Comparison of ENCODE assay signal across 17 mouse cellular contexts in genomic region chr3:132864329-132864919, GRCm38 (mm10).
A peak's percentile ranks its signal among the peaks of the same experiment; 100 is the strongest.
DNase-seq lines count a peak whose midpoint lies in the region; ATAC-seq and TF ChIP-seq lines count a peak whose summit lies in the region.
"Had no signal": no experiment of that assay in that cellular context is flagged by ENCODE, and none has a peak within 500 bp of the region (broad histone marks: within the 10 kb centered on the region; RNA-seq: fewer than 3 reads in every experiment).

No protein-coding gene starts in this region.

- no peak overlapping the region for H3K4me3 ChIP-seq in hindbrain, embryonic 16.5 days (ENCODE audit: low read length)
- H3K4me3 ChIP-seq in hindbrain, embryonic 13.5 days: no peak overlapping the region
- H3K4me3 ChIP-seq in kidney, embryonic 14.5 days (ENCODE audit: low read length): no peak overlapping the region
- H3K4me3 ChIP-seq in myocyte: no peak overlapping the region
- H3K4me3 ChIP-seq: forebrain, embryonic 13.5 days; heart, embryonic 15.5 days; hindbrain, embryonic 15.5 days had no signal

- H3K4me2 ChIP-seq in hindbrain, embryonic 16.5 days (ENCODE audit: low read length): no peak overlapping the region
- H3K4me2 ChIP-seq in hindbrain, embryonic 13.5 days: no peak overlapping the region
- H3K4me2 ChIP-seq in kidney, embryonic 14.5 days (replicated peaks; ENCODE audit: low read depth, low read length): no peak overlapping the region
- peak overlapping the region; percentile 33 for H3K4me2 ChIP-seq in myocyte (ENCODE audit: low read depth)
- H3K4me2 ChIP-seq: forebrain, embryonic 13.5 days; heart, embryonic 15.5 days; hindbrain, embryonic 15.5 days had no signal

- no peak overlapping the region for H3ac ChIP-seq in myocyte (ENCODE audit: control insufficient read depth, insufficient read length)

- H3K27me3 ChIP-seq in hindbrain, embryonic 16.5 days (replicated peaks; ENCODE audit: control insufficient read depth, insufficient read depth, low read length): no peaks in the 10 kb centered on the region
- H3K27me3 ChIP-seq in hindbrain, embryonic 13.5 days: no peaks in the 10 kb centered on the region
- H3K27me3 ChIP-seq in kidney, embryonic 14.5 days (ENCODE audit: control insufficient read depth, insufficient read depth, low read length): no peaks in the 10 kb centered on the region
- H3K27me3 ChIP-seq in myocyte (ENCODE audit: control insufficient read depth, insufficient read depth, insufficient read length): no peaks in the 10 kb centered on the region
- H3K27me3 ChIP-seq: forebrain, embryonic 13.5 days; heart, embryonic 15.5 days; hindbrain, embryonic 15.5 days had no signal

- no peaks in the 10 kb centered on the region for H3K9me3 ChIP-seq in hindbrain, embryonic 16.5 days (ENCODE audit: control insufficient read depth, low read length)
- H3K9me3 ChIP-seq in hindbrain, embryonic 13.5 days: no peaks in the 10 kb centered on the region
- H3K9me3 ChIP-seq in kidney, embryonic 14.5 days (ENCODE audit: control insufficient read depth, low read length): no peaks in the 10 kb centered on the region
- H3K9me3 ChIP-seq: forebrain, embryonic 13.5 days; heart, embryonic 15.5 days; hindbrain, embryonic 15.5 days had no signal

- no peaks in the 10 kb centered on the region for H3K79me2 ChIP-seq in myocyte (ENCODE audit: control insufficient read depth, insufficient read depth)

- H3K36me3 ChIP-seq in hindbrain, embryonic 16.5 days (ENCODE audit: control insufficient read depth, insufficient read depth, low read length): no peaks in the 10 kb centered on the region
- H3K36me3 ChIP-seq in hindbrain, embryonic 13.5 days: no peaks in the 10 kb centered on the region
- no peaks in the 10 kb centered on the region for H3K36me3 ChIP-seq in kidney, embryonic 14.5 days (ENCODE audit: control insufficient read depth, insufficient read depth, low read length)
- H3K36me3 ChIP-seq in myocyte (ENCODE audit: control insufficient read depth, insufficient read depth): no peaks in the 10 kb centered on the region
- H3K36me3 ChIP-seq: heart, embryonic 15.5 days; hindbrain, embryonic 15.5 days had no signal

- no peaks in the 10 kb centered on the region for H3K4me1 ChIP-seq in hindbrain, embryonic 16.5 days (ENCODE audit: control insufficient read depth, insufficient read depth, low read depth, low read length)
- H3K4me1 ChIP-seq in hindbrain, embryonic 13.5 days (replicated peaks): no peaks in the 10 kb centered on the region
- H3K4me1 ChIP-seq in kidney, embryonic 14.5 days (ENCODE audit: control insufficient read depth, insufficient read depth, low read length): no peaks in the 10 kb centered on the region

- no peak for TF ChIP-seq POLR2A in myocyte (IDR thresholded peaks at IDR 0.05; ENCODE audit: insufficient read length, low read depth)

- H3K9ac ChIP-seq in hindbrain, embryonic 16.5 days (ENCODE audit: low read depth, low read length): no peak overlapping the region
- H3K9ac ChIP-seq in hindbrain, embryonic 13.5 days: no peak overlapping the region
- H3K9ac ChIP-seq in kidney, embryonic 14.5 days (ENCODE audit: low read depth, low read length): no peak overlapping the region
- H3K9ac ChIP-seq: forebrain, embryonic 13.5 days; heart, embryonic 15.5 days; hindbrain, embryonic 15.5 days; liver, embryonic 14.5 days had no signal

- H3K27ac ChIP-seq in hindbrain, embryonic 16.5 days (ENCODE audit: low read depth, low read length): no peak overlapping the region
- H3K27ac ChIP-seq in hindbrain, embryonic 13.5 days: no peak overlapping the region
- H3K27ac ChIP-seq in kidney, embryonic 14.5 days (ENCODE audit: low read depth, low read length): peak overlapping the region; percentile 6; the same call in 1 of the 2 replicates
- H3K27ac ChIP-seq: forebrain, embryonic 13.5 days; heart, embryonic 15.5 days; hindbrain, embryonic 15.5 days; liver, embryonic 14.5 days; macrophage had no signal

- ATAC-seq in hindbrain, embryonic 16.5 days: 0 out of 2 replicates have a peak, but pooled peaks have one; percentile 18
- ATAC-seq in hindbrain, embryonic 13.5 days (ENCODE audit: low FRiP score): no peak
- ATAC-seq in kidney, embryonic 14.5 days (ENCODE audit: low FRiP score, low TSS enrichment): no peak
- ATAC-seq: forebrain, embryonic 13.5 days had no signal

- 72% methylated on average over 14 of the region's 14 CpGs for WGBS in hindbrain, embryonic 16.5 days
- 78% methylated on average over 14 of the region's 14 CpGs for WGBS in hindbrain, embryonic 13.5 days
- 76% methylated on average over 14 of the region's 14 CpGs for WGBS in kidney, embryonic 14.5 days

- peak; percentile 17 for DNase-seq in retina, postnatal 1 day
- DNase-seq in retina, embryonic 14.5 days (ENCODE audit: low spot score): no peak
- no peak for DNase-seq in ovary, postnatal 10 days (ENCODE audit: low spot score)
- DNase-seq in spleen, postnatal 36 days (ENCODE audit: low spot score in 2 of 2): no peak
- DNase-seq: adrenal gland, postnatal 36 days; cerebellum, adult 18-20 months; gastrocnemius, postnatal 14 days; thymus, adult 2 months had no signal

TF ChIP-seq in myocyte, 11 proteins besides CTCF, POLR2A, EP300 and RAD21:
- TF ChIP-seq USF1 (IDR thresholded peaks at IDR 0.05; ENCODE audit: low read depth): no peak
- no peak for TF ChIP-seq E2F4 (IDR thresholded peaks at IDR 0.05; ENCODE audit: insufficient read depth)
- no peak for TF ChIP-seq MAX (IDR thresholded peaks at IDR 0.05; ENCODE audit: low read depth)
- no peak for TF ChIP-seq MYOG (IDR thresholded peaks at IDR 0.05; ENCODE audit: control insufficient read depth in 1 of 3, insufficient read depth in 1 of 3, insufficient read length in 2 of 3, low read depth in 2 of 3)
- no peak for TF ChIP-seq TCF12 (IDR thresholded peaks at IDR 0.05; ENCODE audit: insufficient read depth, poor library complexity, severe bottlenecking)
- TF ChIP-seq POLR2AphosphoS2 (IDR thresholded peaks at IDR 0.05; ENCODE audit: insufficient read length, low read depth): no peak
- no peak for TF ChIP-seq CEBPB (IDR thresholded peaks at IDR 0.05; ENCODE audit: insufficient read depth, poor library complexity, severe bottlenecking)
- TF ChIP-seq SRF (IDR thresholded peaks at IDR 0.05; ENCODE audit: control insufficient read depth, insufficient read length, low read depth): no peak
- no peak for TF ChIP-seq REST (IDR thresholded peaks at IDR 0.05; ENCODE audit: insufficient read depth, insufficient read length)
- no peak for TF ChIP-seq MYOD1 (IDR thresholded peaks at IDR 0.05; ENCODE audit: control insufficient read depth in 1 of 3, insufficient read length in 2 of 3, low read depth in 2 of 3)
- TF ChIP-seq TCF3 (IDR thresholded peaks at IDR 0.05; ENCODE audit: insufficient read length, low read depth): no peak
